Mouse (Mus musculus): ENCODE measurements around the gene Adig.

GRCm38 (mm10) chr2:158510665-158511064 is 8.3 kb downstream of the Adig start:
- TF ChIP-seq SIN3A (IDR thresholded peaks at IDR 0.05; ENCODE audit: low read length) (no peak), CTCF (conservative IDR thresholded peaks at IDR 0.05 in 1 of 2, IDR thresholded peaks at IDR 0.05 in 1 of 2; ENCODE audit: low read depth in 2 of 2, low read length in 2 of 2) (no peak), E2F4 (IDR thresholded peaks at IDR 0.05; ENCODE audit: insufficient replicate concordance, low read depth, low read length) (no peak), RCOR1 (conservative IDR thresholded peaks at IDR 0.05; ENCODE audit: low read depth, low read length) (no peak), POLR2A (IDR thresholded peaks at IDR 0.05; ENCODE audit: low read depth, low read length) (no peak), IRF4 (IDR thresholded peaks at IDR 0.05; ENCODE audit: low read depth, low read length) (no peak), MYC (IDR thresholded peaks at IDR 0.05; ENCODE audit: low read depth, low read length) (no peak)

Data from CH12.LX (cell line).